In the genomic region with DNA sequence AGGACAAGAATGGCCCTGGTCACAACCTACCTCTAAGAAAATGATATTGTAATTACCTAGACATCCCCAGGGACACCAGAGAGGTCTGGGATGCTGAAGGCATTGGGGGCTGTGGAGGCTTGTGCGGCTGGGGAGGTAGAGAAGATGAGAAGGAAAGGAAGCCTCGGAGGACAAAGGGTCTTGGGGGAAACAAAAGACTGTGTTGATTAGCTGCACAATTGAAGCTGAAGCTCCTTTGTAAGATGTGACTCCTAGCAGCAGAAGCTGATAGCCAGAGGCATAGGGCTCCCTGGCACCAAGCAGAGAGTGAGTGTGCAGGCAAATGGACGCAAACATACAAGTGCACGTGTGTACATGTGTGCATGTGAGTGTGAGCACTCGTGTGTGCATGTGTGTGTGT, we compare ENCODE assay signal across 29 mouse cellular contexts. TPM values are rescaled to one million over a fixed set of nuclear protein-coding genes. Genes with fewer than 3 reads are reported as not detected.
A peak's percentile ranks its signal among the peaks of the same experiment; 100 is the strongest.
DNase-seq lines count a peak whose midpoint lies in the region; ATAC-seq and TF ChIP-seq lines count a peak whose summit lies in the region.
"Had no signal": no experiment of that assay in that cellular context is flagged by ENCODE, and none has a peak within 500 bp of the region (broad histone marks: within the 10 kb centered on the region; RNA-seq: fewer than 3 reads in every experiment).

No protein-coding gene starts in this region.

- H3K4me3 ChIP-seq in forebrain, embryonic 12.5 days (replicated peaks), result no peak overlapping the region
- H3K4me3 ChIP-seq in forebrain, postnatal 0 days (ENCODE audit: low read depth, low read length), result no peak overlapping the region
- no peak overlapping the region for H3K4me3 ChIP-seq in CH12.LX (replicated peaks in 1 of 3; ENCODE audit: low read depth in 2 of 3, low read length in 2 of 3, poor library complexity in 1 of 3)
- no peak overlapping the region for H3K4me3 ChIP-seq in hindbrain, embryonic 16.5 days (ENCODE audit: low read length)
- no peak overlapping the region for H3K4me3 ChIP-seq in liver, postnatal 0 days (ENCODE audit: low read depth, low read length)
- H3K4me3 ChIP-seq: kidney, embryonic 15.5 days; limb, embryonic 12.5 days; midbrain, embryonic 12.5 days had no signal

- peak overlapping the region; percentile 29; the same call in 1 of the 2 replicates for H3K9ac ChIP-seq in forebrain, embryonic 12.5 days
- H3K9ac ChIP-seq in forebrain, postnatal 0 days, result no peak overlapping the region
- H3K9ac ChIP-seq in CH12.LX (ENCODE audit: insufficient read depth, low read depth), result no peak overlapping the region
- H3K9ac ChIP-seq in hindbrain, embryonic 16.5 days (ENCODE audit: low read depth, low read length), result no peak overlapping the region
- no peak overlapping the region for H3K9ac ChIP-seq in liver, postnatal 0 days (replicated peaks)
- H3K9ac ChIP-seq: kidney, embryonic 15.5 days; limb, embryonic 12.5 days; midbrain, embryonic 12.5 days had no signal

- no peaks in the 10 kb centered on the region for H3K9me3 ChIP-seq in forebrain, embryonic 12.5 days
- no peaks in the 10 kb centered on the region for H3K9me3 ChIP-seq in forebrain, postnatal 0 days (ENCODE audit: low read length)
- H3K9me3 ChIP-seq in CH12.LX (replicated peaks; ENCODE audit: low read length), result no peaks in the 10 kb centered on the region
- no peaks in the 10 kb centered on the region for H3K9me3 ChIP-seq in hindbrain, embryonic 16.5 days (ENCODE audit: control insufficient read depth, low read length)
- no peaks in the 10 kb centered on the region for H3K9me3 ChIP-seq in liver, postnatal 0 days (ENCODE audit: low read length)
- H3K9me3 ChIP-seq: kidney, embryonic 15.5 days; limb, embryonic 12.5 days; midbrain, embryonic 12.5 days had no signal

- no peak overlapping the region for H3K27ac ChIP-seq in forebrain, embryonic 12.5 days
- no peak overlapping the region for H3K27ac ChIP-seq in forebrain, postnatal 0 days (ENCODE audit: low read depth, low read length)
- no peak overlapping the region for H3K27ac ChIP-seq in CH12.LX (ENCODE audit: insufficient read depth, low read depth)
- no peak overlapping the region for H3K27ac ChIP-seq in hindbrain, embryonic 16.5 days (ENCODE audit: low read depth, low read length)
- no peak overlapping the region for H3K27ac ChIP-seq in liver, postnatal 0 days (ENCODE audit: low read depth)
- H3K27ac ChIP-seq: kidney, embryonic 15.5 days; limb, embryonic 12.5 days; midbrain, embryonic 12.5 days; stomach, postnatal 0 days had no signal

- no peak for DNase-seq in forebrain, postnatal 0 days
- DNase-seq in CH12.LX (ENCODE audit: extremely low read depth), result no peak
- peak; percentile 22 for DNase-seq in brain, embryonic 14.5 days (ENCODE audit: low read depth)
- DNase-seq in frontal cortex, postnatal 14 days (ENCODE audit: low spot score in 2 of 2), result no peak
- no peak for DNase-seq in liver, postnatal 0 days
- DNase-seq: adrenal gland, postnatal 36 days; cerebellum, adult 11 months; kidney, postnatal 36 days; layer of hippocampus, postnatal 36 days; lung, adult 18-20 months; lung, postnatal 10 days; right cerebral cortex, postnatal 14 days had no signal

- in situ Hi-C loops in CH12.LX (cut with MboI; ENCODE audit: low pct_ligation_motif_present, low pct_unique_long_range_greater_than_20kb, low sequenced_read_pairs), result no loop called here

- ATAC-seq in forebrain, embryonic 12.5 days (ENCODE audit: low FRiP score), result no peak
- no peak for ATAC-seq in forebrain, postnatal 0 days
- 0 out of 2 replicates have a peak, but pooled peaks have one; percentile 17 for ATAC-seq in hindbrain, embryonic 16.5 days
- no peak for ATAC-seq in activated CD4-positive, CD25-positive, alpha-beta regulatory T cell, adult 4 months
- ATAC-seq in liver, postnatal 0 days, result no peak
- ATAC-seq: intestine, postnatal 0 days had no signal

- no peak for TF ChIP-seq POLR2A in CH12.LX (IDR thresholded peaks at IDR 0.05; ENCODE audit: low read depth, low read length)
- TF ChIP-seq POLR2A in brain, embryonic 14.5 days (IDR thresholded peaks at IDR 0.05; ENCODE audit: borderline replicate concordance, extremely low read depth, insufficient read depth, insufficient read length, poor library complexity, severe bottlenecking), result no peak

- WGBS in forebrain, embryonic 12.5 days, result 21% methylated on average over 5 of the region's 5 CpGs
- 20% methylated on average over 5 of the region's 5 CpGs for WGBS in forebrain, postnatal 0 days
- WGBS in hindbrain, embryonic 16.5 days, result 23% methylated on average over 5 of the region's 5 CpGs
- 67% methylated on average over 5 of the region's 5 CpGs for WGBS in liver, postnatal 0 days (ENCODE audit: insufficient replicate concordance)

- H3K27me3 ChIP-seq in forebrain, embryonic 12.5 days, result no peaks in the 10 kb centered on the region
- H3K27me3 ChIP-seq in forebrain, postnatal 0 days (ENCODE audit: insufficient read depth, low read length), result no peaks in the 10 kb centered on the region
- H3K27me3 ChIP-seq in CH12.LX (replicated peaks), result peaks cover 68% of the 10 kb centered on the region
- no peaks in the 10 kb centered on the region for H3K27me3 ChIP-seq in hindbrain, embryonic 16.5 days (replicated peaks; ENCODE audit: control insufficient read depth, insufficient read depth, low read length)
- no peaks in the 10 kb centered on the region for H3K27me3 ChIP-seq in liver, postnatal 0 days (ENCODE audit: insufficient read depth, low read length)
- H3K27me3 ChIP-seq: kidney, embryonic 15.5 days had no signal

- no peak for TF ChIP-seq EP300 in CH12.LX (IDR thresholded peaks at IDR 0.05; ENCODE audit: low read length)
- TF ChIP-seq EP300 in liver, postnatal 0 days (IDR thresholded peaks at IDR 0.05; ENCODE audit: low read depth), result no peak

- H3K79me2 ChIP-seq in CH12.LX (replicated peaks; ENCODE audit: control insufficient read depth, extremely low read depth, insufficient read depth, poor library complexity, severe bottlenecking), result no peaks in the 10 kb centered on the region

- TF ChIP-seq CTCF in forebrain, postnatal 0 days (IDR thresholded peaks at IDR 0.05; ENCODE audit: low read depth), result no peak
- no peak for TF ChIP-seq CTCF in CH12.LX (conservative IDR thresholded peaks at IDR 0.05 in 1 of 2, IDR thresholded peaks at IDR 0.05 in 1 of 2; ENCODE audit: low read depth in 2 of 2, low read length in 2 of 2)
- TF ChIP-seq CTCF in brain, embryonic 14.5 days (IDR thresholded peaks at IDR 0.05; ENCODE audit: borderline replicate concordance, extremely low read depth, insufficient read depth, insufficient read length), result no peak
- TF ChIP-seq CTCF in liver, postnatal 0 days (IDR thresholded peaks at IDR 0.05; ENCODE audit: low read depth), result no peak

- no peak for TF ChIP-seq RAD21 in CH12.LX (IDR thresholded peaks at IDR 0.05; ENCODE audit: low read depth, low read length)

- peaks cover 8% of the 10 kb centered on the region; the same call in 1 of the 2 replicates for H3K4me1 ChIP-seq in forebrain, embryonic 12.5 days
- H3K4me1 ChIP-seq in forebrain, postnatal 0 days (ENCODE audit: insufficient read depth), result no peaks in the 10 kb centered on the region
- no peaks in the 10 kb centered on the region for H3K4me1 ChIP-seq in CH12.LX (ENCODE audit: control insufficient read depth in 1 of 2, insufficient read depth in 2 of 2)
- peaks cover 4% of the 10 kb centered on the region for H3K4me1 ChIP-seq in hindbrain, embryonic 16.5 days (ENCODE audit: control insufficient read depth, insufficient read depth, low read depth, low read length)
- no peaks in the 10 kb centered on the region for H3K4me1 ChIP-seq in liver, postnatal 0 days (ENCODE audit: insufficient read depth)
- H3K4me1 ChIP-seq: kidney, embryonic 15.5 days; limb, embryonic 12.5 days had no signal

- dilution Hi-C loops in CH12.LX (cut with MboI; ENCODE audit: extremely low pct_ligation_motif_present, extremely low pct_unique_long_range_greater_than_20kb, low sequenced_read_pairs), result no loop called here

- no peak overlapping the region for H3K4me2 ChIP-seq in forebrain, embryonic 12.5 days
- H3K4me2 ChIP-seq in forebrain, postnatal 0 days (ENCODE audit: low read depth), result no peak overlapping the region
- no peak overlapping the region for H3K4me2 ChIP-seq in CH12.LX (ENCODE audit: insufficient read depth, low read depth, poor library complexity, severe bottlenecking)
- H3K4me2 ChIP-seq in hindbrain, embryonic 16.5 days (ENCODE audit: low read length), result no peak overlapping the region
- H3K4me2 ChIP-seq in liver, postnatal 0 days (ENCODE audit: low read depth, low read length), result no peak overlapping the region
- H3K4me2 ChIP-seq: heart, embryonic 11.5 days; kidney, embryonic 15.5 days; limb, embryonic 12.5 days; liver, embryonic 11.5 days; midbrain, embryonic 12.5 days had no signal

- no peaks in the 10 kb centered on the region for H3K36me3 ChIP-seq in forebrain, embryonic 12.5 days (replicated peaks)
- no peaks in the 10 kb centered on the region for H3K36me3 ChIP-seq in forebrain, postnatal 0 days (ENCODE audit: insufficient read depth)
- no peaks in the 10 kb centered on the region for H3K36me3 ChIP-seq in CH12.LX (replicated peaks in 1 of 2; ENCODE audit: control insufficient read depth in 1 of 2, insufficient read depth in 1 of 2, low read length in 1 of 2)
- no peaks in the 10 kb centered on the region for H3K36me3 ChIP-seq in hindbrain, embryonic 16.5 days (ENCODE audit: control insufficient read depth, insufficient read depth, low read length)
- no peaks in the 10 kb centered on the region for H3K36me3 ChIP-seq in liver, postnatal 0 days (replicated peaks; ENCODE audit: insufficient read depth, low read length)
- H3K36me3 ChIP-seq: kidney, embryonic 15.5 days; limb, embryonic 12.5 days; midbrain, embryonic 12.5 days had no signal

RNA-seq across cellular contexts. Expression of a gene that starts 45.1 kb away (rescaled TPM):
- polyA plus RNA-seq in forebrain, embryonic 12.5 days (2016; fragmentation: Nextera tagmentation; extraction: Ambion mirVana), result 0.19 and 0.23 TPM in 2 replicates
- 5.9 and 7.6 TPM in 2 replicates for total RNA-seq in forebrain, postnatal 0 days (2014; rRNA removed)
- polyA plus RNA-seq in forebrain, postnatal 0 days (2015; fragmentation: Nextera tagmentation; extraction: Ambion mirVana), result 1.7 and 3.0 TPM in 2 replicates
- total RNA-seq in CH12.LX (2012; rRNA removed) (0.04 TPM in 2 replicates), CH12.LX (2014; rRNA removed) (not detected in 2 replicates)
- 0.07 TPM in 2 replicates for polyA plus RNA-seq in CH12.LX (2012; ENCODE audit: insufficient read length, low read depth)
- 5.2 and 6.9 TPM in 2 replicates for polyA plus RNA-seq in brain, embryonic 14.5 days (2012; rRNA removed)
- 7.7 and 8.8 TPM in 2 replicates for polyA plus RNA-seq in hindbrain, embryonic 16.5 days (2015; fragmentation: Nextera tagmentation; extraction: Ambion mirVana)
- not detected for polyA plus RNA-seq in activated CD4-positive, CD25-positive, alpha-beta regulatory T cell, adult 4 months (2017; shearing (Covaris generic))
- polyA plus RNA-seq in liver, postnatal 0 days (2015; fragmentation: Nextera tagmentation; extraction: Ambion mirVana), result not detected in 2 replicates
- total RNA-seq: common myeloid progenitor, adult 5-6 weeks; hematopoietic stem cell, adult 5-6 weeks; MEL; neutrophil, adult 5-6 weeks had no signal

RNA-seq across cellular contexts. Expression of a gene that starts 49.2 kb away (rescaled TPM):
- not detected in 2 replicates for polyA plus RNA-seq in forebrain, embryonic 12.5 days (2016; fragmentation: Nextera tagmentation; extraction: Ambion mirVana)
- total RNA-seq in forebrain, postnatal 0 days (2014; rRNA removed), result 0.85 and 1.0 TPM in 2 replicates
- polyA plus RNA-seq in forebrain, postnatal 0 days (2015; fragmentation: Nextera tagmentation; extraction: Ambion mirVana), result 5.2 and 6.8 TPM in 2 replicates
- not detected in 2 replicates for total RNA-seq in CH12.LX (2012; rRNA removed)
- not detected in 2 replicates for total RNA-seq in CH12.LX (2014; rRNA removed)
- polyA plus RNA-seq in CH12.LX (2012; ENCODE audit: insufficient read length, low read depth), result not detected in 2 replicates
- polyA plus RNA-seq in brain, embryonic 14.5 days (2012; rRNA removed), result 0.38 and 0.78 TPM in 2 replicates
- polyA plus RNA-seq in hindbrain, embryonic 16.5 days (2015; fragmentation: Nextera tagmentation; extraction: Ambion mirVana), result 1.8 and 1.9 TPM in 2 replicates
- not detected for polyA plus RNA-seq in activated CD4-positive, CD25-positive, alpha-beta regulatory T cell, adult 4 months (2017; shearing (Covaris generic))
- not detected in 2 replicates for polyA plus RNA-seq in liver, postnatal 0 days (2015; fragmentation: Nextera tagmentation; extraction: Ambion mirVana)
- total RNA-seq: adrenal gland, postnatal 36 days; common myeloid progenitor, adult 5-6 weeks; gastrocnemius, adult 8-10 months; hematopoietic stem cell, adult 5-6 weeks; layer of hippocampus, postnatal 36 days; left cerebral cortex, postnatal 14 days; MEL; neutrophil, adult 5-6 weeks had no signal
- polyA plus RNA-seq: heart, embryonic 11.5 days; heart, postnatal 0 days; intestine, postnatal 0 days; kidney, embryonic 15.5 days; limb, embryonic 12.5 days; liver, embryonic 11.5 days; midbrain, embryonic 12.5 days; stomach, postnatal 0 days had no signal
